Mouse (Mus musculus) limb, embryonic 14.5 days (tissue): ENCODE measurements around the gene E130114P18Rik. TPM values are rescaled to one million over a fixed set of nuclear protein-coding genes. Genes with fewer than 3 reads are reported as not detected.

Source experiments
- ATAC-seq: fragments of 200-750 bp; cut with Nextera tagmentation; 2 replicates; pipeline ENCODE4 v1.8.0; 2017; ENCODE audit warnings: low read depth, moderate number of reproducible peaks, moderate TSS enrichment; ENCODE audit not compliant: low FRiP score
- DNase-seq: peaks from one replicate; pipeline ENCODE4 v3.0.0-alpha.2; 2015; ENCODE audit warnings: low spot score
- H3K27ac ChIP-seq: fragments of 300-500 bp; sonication (generic); replicated peaks from 2 replicates; pipeline ENCODE4 v1.5.1; 2014; ENCODE audit warnings: low read depth, mild to moderate bottlenecking, low read length, moderate library complexity, mixed read lengths
- H3K27me3 ChIP-seq: fragments of 300-500 bp; sonication (generic); 2 replicates; pipeline ENCODE4 v1.6.1; 2014; ENCODE audit warnings: low read length, mixed read lengths; ENCODE audit not compliant: control insufficient read depth, insufficient read depth
- H3K36me3 ChIP-seq: fragments of 300-500 bp; sonication (generic); 2 replicates; pipeline ENCODE4 v1.6.1; 2014; ENCODE audit warnings: mild to moderate bottlenecking, low read length, moderate library complexity, mixed read lengths; ENCODE audit not compliant: control insufficient read depth, insufficient read depth
- H3K4me1 ChIP-seq: fragments of 300-500 bp; sonication (generic); 2 replicates; pipeline ENCODE4 v1.6.1; 2014; ENCODE audit warnings: antibody characterized with exemption, low read length, mixed read lengths; ENCODE audit not compliant: control insufficient read depth, insufficient read depth
- H3K4me2 ChIP-seq: fragments of 300-500 bp; sonication (generic); replicated peaks from 2 replicates; pipeline ENCODE4 v1.6.1; 2014; ENCODE audit warnings: low read depth, mild to moderate bottlenecking, low read length, moderate library complexity; ENCODE audit not compliant: severe bottlenecking
- H3K4me3 ChIP-seq: fragments of 300-500 bp; sonication (generic); replicated peaks from 2 replicates; pipeline ENCODE4 v1.5.1; 2014; ENCODE audit warnings: low read length
- H3K9ac ChIP-seq: fragments of 300-500 bp; sonication (generic); 2 replicates; pipeline ENCODE4 v1.6.1; 2014; ENCODE audit warnings: mild to moderate bottlenecking, low read depth, low read length, moderate library complexity; ENCODE audit not compliant: severe bottlenecking
- H3K9me3 ChIP-seq: fragments of 300-500 bp; sonication (generic); 2 replicates; pipeline ENCODE4 v1.6.1; 2016; ENCODE audit warnings: low read length; ENCODE audit not compliant: control insufficient read depth
- POLR2A ChIP-seq: fragments of 200-500 bp; IDR thresholded peaks from 2 replicates; pipeline ENCODE4 v1.8.0; 2012; ENCODE audit warnings: inconsistent platforms, mild to moderate bottlenecking, moderate library complexity, borderline replicate concordance; ENCODE audit not compliant: insufficient read depth, insufficient read length; ENCODE audit errors: extremely low read depth
- WGBS: fragments of 180-500 bp; shearing (Covaris S2); extraction: QIAGEN DNeasy Blood & Tissue Kit; methylation state at CpG from one replicate; pipeline ENCODE4 v1.1.7; 2014; 5-methylcytosine and 5-hydroxymethylcytosine counted together
- polyA plus RNA-seq, 2 experiments: library from polyadenylated mRNA; depleted of rRNA in 1 of 2; stranded (reverse) in 1 of 2; unstranded in 1 of 2; fragments of >200 nt; fragmentation: Nextera tagmentation in 1 of 2; extraction: Ambion mirVana in 1 of 2; gene quantifications; 2 replicates each; pipeline versions ENCODE4 v1.2.1 to v1.2.3; 2012 to 2014

E130114P18Rik gene
- polyA plus RNA-seq, 2 experiments: 2.2 to 4.9 TPM

GRCm38 (mm10) chr4:97587412-97588010, 190.4 kb downstream of the E130114P18Rik start:
- H3K4me1 ChIP-seq: peaks cover 19% of the 10 kb centered on the region
- H3K9me3 ChIP-seq: no peaks in the 10 kb centered on the region
- no peaks in the 10 kb centered on the region for H3K36me3 ChIP-seq
- 73% methylated on average over 9 of the region's 9 CpGs for WGBS
- ATAC-seq (no peak), DNase-seq (no peak)
- H3K27me3 ChIP-seq: peaks cover 10% of the 10 kb centered on the region
- H3K9ac ChIP-seq: no peak overlapping the region
- TF ChIP-seq POLR2A: no peak
- H3K4me3 ChIP-seq: no peak overlapping the region
- H3K4me2 ChIP-seq: no peak overlapping the region
- H3K27ac ChIP-seq: no peak overlapping the region

DNA sequence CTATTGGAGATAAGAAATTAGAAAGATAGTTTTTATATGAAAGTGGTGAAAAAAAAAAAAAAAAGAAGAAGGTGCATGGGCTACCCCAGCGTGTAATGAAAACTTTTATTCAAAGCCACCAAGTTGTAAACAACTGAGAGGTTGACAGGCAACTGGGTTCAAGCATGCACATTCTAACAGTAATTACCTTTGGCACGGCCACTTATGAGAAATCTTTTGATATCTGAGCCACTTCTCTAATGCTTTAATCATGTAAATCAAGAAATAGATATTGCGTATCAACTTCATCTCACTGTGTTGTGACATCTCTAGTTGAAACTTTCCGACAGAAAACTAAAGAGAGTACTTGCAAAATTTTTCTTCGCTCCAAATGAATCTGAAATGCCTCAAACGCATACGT, 192.7 kb downstream of the E130114P18Rik start:
- no peak for TF ChIP-seq POLR2A
- DNase-seq (no peak), ATAC-seq (no peak)
- Histone ChIP-seq H3K27ac (no peak overlapping the region), H3K9me3 (no peaks in the 10 kb centered on the region), H3K27me3 (peaks cover 23% of the 10 kb centered on the region), H3K4me1 (peaks cover 21% of the 10 kb centered on the region), H3K4me2 (no peak overlapping the region), H3K9ac (no peak overlapping the region), H3K36me3 (no peaks in the 10 kb centered on the region), H3K4me3 (no peak overlapping the region)
- WGBS: 49% methylated on average over 7 of the region's 7 CpGs

DNA sequence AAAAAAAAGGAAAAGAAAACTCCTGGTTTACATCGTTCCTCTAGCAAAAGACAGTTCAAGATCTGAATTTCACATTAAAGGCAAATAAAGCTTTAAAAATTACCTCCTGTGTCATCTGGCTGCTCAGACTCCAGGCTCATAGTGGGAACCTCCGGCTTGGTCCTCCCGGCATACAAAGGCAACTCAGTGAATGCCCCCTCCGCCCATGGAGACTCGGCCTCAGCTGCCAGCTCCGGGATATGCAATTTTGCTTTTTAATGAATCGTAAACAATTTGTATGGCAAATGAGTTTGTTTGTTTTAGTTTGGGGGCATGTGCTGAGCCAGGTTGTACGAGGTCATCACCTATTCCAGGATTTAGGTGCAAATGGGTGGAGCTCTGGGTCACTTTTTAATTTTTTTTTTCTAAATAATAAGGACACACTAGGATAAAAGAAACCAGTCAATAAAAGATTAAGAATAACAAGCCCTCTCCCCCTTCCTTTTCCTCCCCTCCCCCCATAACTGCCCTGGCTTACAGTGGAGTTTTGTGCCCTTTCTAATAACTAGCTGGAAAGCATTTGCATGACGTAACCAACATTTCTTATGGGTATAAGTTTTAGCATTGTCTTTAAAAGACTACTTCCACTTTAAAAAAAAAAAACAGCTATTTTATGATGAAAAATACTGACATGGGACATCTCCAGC, 193.3 kb downstream of the E130114P18Rik start:
- Histone ChIP-seq H3K9ac (0 out of 2 replicates have a peak overlapping the region, but pooled peaks have one; percentile 12), H3K4me3 (peak overlapping the region; percentile 5; the same call in 1 of the 2 replicates), H3K27ac (no peak overlapping the region; the same call in 1 of the 2 replicates), H3K9me3 (no peaks in the 10 kb centered on the region), H3K27me3 (peaks cover 23% of the 10 kb centered on the region), H3K36me3 (no peaks in the 10 kb centered on the region), H3K4me2 (peak overlapping the region; percentile 32; the same call in 1 of the 2 replicates), H3K4me1 (peaks cover 21% of the 10 kb centered on the region)
- ATAC-seq (no peak), DNase-seq (no peak)
- TF ChIP-seq POLR2A: no peak
- WGBS: 23% methylated on average over 9 of the region's 9 CpGs

DNA sequence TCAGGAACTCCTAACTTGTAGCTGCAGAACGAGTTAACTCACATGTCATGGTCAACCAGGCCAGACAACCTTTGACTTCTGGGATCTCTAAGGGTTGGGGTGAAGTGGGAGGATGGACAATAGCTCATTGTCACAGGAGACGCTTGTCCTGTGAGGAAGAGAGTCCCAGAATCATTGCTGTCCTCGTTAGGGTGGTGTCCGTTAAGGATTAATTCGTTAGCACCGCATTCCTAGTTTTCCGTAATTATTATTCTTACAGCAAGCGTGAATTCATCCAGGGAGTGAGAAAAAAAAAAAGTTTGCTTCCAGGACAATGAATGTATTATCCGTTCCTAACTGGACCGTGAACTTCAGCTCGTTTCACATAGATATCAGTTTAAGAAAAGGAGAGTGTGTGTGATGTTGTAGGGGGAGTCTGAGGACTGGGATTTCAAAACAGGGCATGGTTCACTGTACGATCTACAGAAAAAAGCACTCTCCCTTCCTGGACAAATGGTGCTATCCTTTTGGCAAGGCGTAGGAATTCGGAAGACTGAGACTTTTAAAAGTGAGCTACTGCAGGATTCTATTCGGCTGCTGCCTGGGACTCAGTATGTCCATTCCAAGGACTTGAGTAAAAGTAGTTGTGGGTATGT, 195.0 kb downstream of the E130114P18Rik start:
- Histone ChIP-seq H3K4me3 (peak overlapping the region; percentile 3; the same call in 1 of the 2 replicates), H3K9ac (no peak overlapping the region), H3K4me2 (peak overlapping the region; percentile 33), H3K4me1 (peaks cover 22% of the 10 kb centered on the region), H3K36me3 (no peaks in the 10 kb centered on the region), H3K9me3 (no peaks in the 10 kb centered on the region), H3K27me3 (peaks cover 22% of the 10 kb centered on the region), H3K27ac (no peak overlapping the region)
- no peak for ATAC-seq
- no peak for TF ChIP-seq POLR2A
- DNase-seq: no peak
- 45% methylated on average over 15 of the region's 15 CpGs for WGBS

- no peak for TF ChIP-seq POLR2A
- WGBS: 17% methylated on average over 3 of the region's 3 CpGs
- H3K27ac ChIP-seq: no peak overlapping the region
- peak overlapping the region; percentile 21 for H3K4me2 ChIP-seq
- no peaks in the 10 kb centered on the region for H3K9me3 ChIP-seq
- no peak for ATAC-seq
- peaks cover 27% of the 10 kb centered on the region for H3K4me1 ChIP-seq
- no peak for DNase-seq
- peaks cover 19% of the 10 kb centered on the region for H3K27me3 ChIP-seq
- H3K4me3 ChIP-seq: peak overlapping the region; percentile 8; the same call in 1 of the 2 replicates
- H3K9ac ChIP-seq: no peak overlapping the region
- H3K36me3 ChIP-seq: no peaks in the 10 kb centered on the region
These were observed 195.8 kb downstream of the E130114P18Rik start for GRCm38 (mm10) chr4:97582064-97582415.
